Mouse (Mus musculus) left cerebral cortex, postnatal 14 days (tissue): Measurements from ENCODE around the gene Kcnj10. TPM values are rescaled to one million over a fixed set of nuclear protein-coding genes. Genes with fewer than 3 reads are reported as not detected.

ENCODE experiments used
- DNase-seq, 2 experiments: peaks; one replicate each; pipeline ENCODE4 v3.0.0; 2021 to 2022; ENCODE audit warnings: low spot score in 2 of 2, mixed read lengths in 1 of 2
- intact Hi-C: fragments of 180-260 bp; cut with DNase I; formaldehyde crosslinking; loops from one replicate; pipeline ENCODE4 v1.15.1; 2025
- total RNA-seq, 2 experiments: library from RNA; stranded (reverse); gene quantifications; 2 replicates each; pipeline ENCODE4 v1.2.3; 2021

Kcnj10 gene
- total RNA-seq, 2 experiments from 2014 or later, result 79.5 to 84.5 TPM

DNA sequence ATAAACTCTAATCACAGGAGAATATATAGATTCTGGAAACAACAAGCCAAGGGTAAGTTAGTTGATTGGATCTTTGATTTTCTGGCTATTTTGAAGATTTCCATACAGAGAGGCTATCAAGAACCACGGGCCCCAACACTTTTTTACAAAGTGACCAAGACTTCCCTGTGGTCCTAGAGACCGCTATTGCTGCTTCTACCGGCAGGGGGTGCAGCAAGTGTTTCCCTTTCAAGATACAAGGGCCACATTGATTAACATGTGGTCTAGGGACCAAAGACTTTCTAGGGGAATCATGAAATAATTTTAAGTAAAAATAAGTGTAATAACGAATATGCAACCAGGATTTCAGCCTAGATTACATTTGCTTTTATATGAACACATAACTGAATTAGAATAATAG, 69.8 kb downstream of the Kcnj10 start:
- DNase-seq, result peak; percentile 46 to 75
- intact Hi-C loops, result loop anchor here (2.0 kb wide), 1 partner anchor 988 kb away; no protein-coding TSS in a partner anchor

DNA sequence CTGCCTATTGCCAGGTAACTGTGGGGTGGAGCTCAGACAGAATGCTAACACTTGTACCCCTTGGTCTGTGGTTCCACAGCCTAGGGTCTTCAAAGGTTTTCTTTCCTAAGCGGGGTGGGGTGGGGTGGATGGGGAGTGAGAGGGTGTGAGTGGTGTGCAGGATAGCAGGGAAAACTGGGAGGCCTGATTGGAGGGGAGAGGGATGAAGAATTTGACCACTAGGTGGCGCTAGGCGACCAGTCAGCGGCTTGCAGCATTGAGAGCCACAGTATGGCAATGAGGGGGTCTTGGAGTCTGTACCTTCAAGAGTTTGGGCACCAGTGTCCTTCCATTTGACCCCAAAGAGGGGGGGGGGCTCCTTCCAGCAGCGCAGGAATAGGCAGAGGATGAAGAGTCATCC, 71.2 kb downstream of the Kcnj10 start:
- intact Hi-C loops, result loop anchor here (1.0 kb wide), 2 partner anchors 78 to 221 kb away; no protein-coding TSS in a partner anchor
- DNase-seq, result peak; percentile 85 to 91

DNA sequence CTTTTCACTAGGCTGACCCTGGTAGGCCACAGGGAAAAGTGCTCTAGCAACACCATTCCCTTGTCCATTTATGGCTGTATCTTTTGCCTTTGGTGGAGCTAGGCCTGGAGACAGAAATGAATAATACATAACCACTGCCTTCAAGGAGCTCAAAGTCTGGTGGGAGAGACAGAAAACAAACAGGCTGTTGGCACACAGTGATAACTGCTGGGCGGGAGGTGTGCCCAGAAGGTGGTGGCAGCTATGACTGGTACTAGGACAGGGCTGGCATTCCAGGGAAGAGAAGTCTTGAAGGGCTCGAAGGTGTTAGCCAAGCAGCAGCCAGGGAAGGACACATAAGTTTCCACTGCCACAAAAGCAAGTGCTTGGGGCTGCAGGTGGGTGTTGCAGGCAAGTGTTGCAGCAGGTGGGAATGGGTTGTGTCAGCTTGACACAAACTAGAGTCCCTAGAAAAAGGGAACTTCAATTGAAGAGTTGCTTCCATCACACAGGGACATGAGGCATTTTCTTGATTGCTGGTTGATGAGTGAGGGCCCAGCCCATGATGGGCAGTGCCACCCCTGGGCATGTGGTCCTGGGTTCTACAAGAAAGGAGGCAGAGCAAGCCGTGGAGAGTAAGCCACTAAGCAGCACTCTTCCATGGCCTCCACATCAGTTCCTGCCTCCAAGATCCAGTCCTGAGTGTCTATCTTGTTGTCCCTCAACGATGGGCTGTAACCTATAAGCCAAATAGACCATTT, 72.7 kb downstream of the Kcnj10 start:
- DNase-seq, result no peak
- intact Hi-C loops, result no loop called here

- intact Hi-C loops, result no loop called here
- no peak for DNase-seq
These were observed 73.2 kb downstream of the Kcnj10 start for GRCm38 (mm10) chr1:172414231-172414585.

- DNase-seq, result no peak
- intact Hi-C loops, result no loop called here
These were observed 74.1 kb downstream of the Kcnj10 start for GRCm38 (mm10) chr1:172415061-172415460.

GRCm38 (mm10) chr1:172418173-172418572, 77.2 kb downstream of the Kcnj10 start:
- intact Hi-C loops, result no loop called here
- DNase-seq, result no peak

- DNase-seq, result no peak
- intact Hi-C loops, result no loop called here
These were observed 77.6 kb downstream of the Kcnj10 start for GRCm38 (mm10) chr1:172418642-172419041.

GRCm38 (mm10) chr1:172420181-172420580, 79.2 kb downstream of the Kcnj10 start:
- intact Hi-C loops, result no loop called here
- no peak for DNase-seq

DNA sequence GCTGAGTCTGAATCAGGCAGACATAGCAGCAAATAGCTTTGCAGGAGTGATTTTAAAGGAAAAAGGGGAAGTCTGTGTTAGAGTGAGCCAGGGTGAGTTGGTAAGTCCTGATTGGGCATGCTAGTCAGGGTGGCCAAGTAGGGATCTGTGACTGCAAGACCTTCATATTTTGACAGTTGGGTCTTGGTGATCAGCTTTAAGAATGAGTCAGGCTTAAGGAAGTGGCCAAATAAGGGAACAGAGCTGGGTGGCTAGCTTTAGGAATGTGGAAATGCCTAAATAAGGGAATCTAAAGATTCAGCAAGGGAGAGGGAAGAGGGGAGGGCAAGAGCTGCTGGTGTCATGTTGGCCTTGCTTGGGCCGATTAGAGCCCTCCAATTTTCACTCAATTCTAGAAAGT, 82.4 kb downstream of the Kcnj10 start:
- intact Hi-C loops, result no loop called here
- no peak for DNase-seq

Other genes starting within 250 kb of the Kcnj10 start
- gene Pex19, start 214.5 kb upstream of the Kcnj10 start, total RNA-seq, result 100 to 1,000 TPM; 105 to 108 TPM
- 100 to 1,000 TPM; 101 to 109 TPM for gene Dcaf8, start 193.1 kb upstream of the Kcnj10 start, total RNA-seq
- 100 to 1,000 TPM; 377 to 379 TPM for gene Pea15a, start 134.4 kb upstream of the Kcnj10 start, total RNA-seq
- gene Casq1, start 121.3 kb upstream of the Kcnj10 start, total RNA-seq, result under 1 TPM in 1 of 2 experiments, not detected in 1; 0.55 TPM
- not detected for gene Atp1a4, start 82.8 kb upstream of the Kcnj10 start, total RNA-seq
- 100 to 1,000 TPM; 231 to 244 TPM for gene Igsf8, start 79.6 kb upstream of the Kcnj10 start, total RNA-seq
- 100 to 1,000 TPM; 571 to 592 TPM for gene Atp1a2, start 43.1 kb upstream of the Kcnj10 start, total RNA-seq
- 100 to 1,000 TPM; 119 to 130 TPM for gene Kcnj9, start 11.9 kb upstream of the Kcnj10 start, total RNA-seq
- gene Pigm, start 35.3 kb downstream of the Kcnj10 start, total RNA-seq, result 10 to 100 TPM in 1 of 2 experiments, 1 to 10 TPM in 1; 9.8 to 10.5 TPM
- gene Slamf9, start 134.1 kb downstream of the Kcnj10 start, total RNA-seq, result under 1 TPM; 0.53 to 0.93 TPM
- 10 to 100 TPM; 10.9 to 15.2 TPM for gene Igsf9, start 140.6 kb downstream of the Kcnj10 start, total RNA-seq
- gene Tagln2, start 158.8 kb downstream of the Kcnj10 start, total RNA-seq, result 10 to 100 TPM; 12.3 to 15.1 TPM
- gene Cfap45, start 179.6 kb downstream of the Kcnj10 start, total RNA-seq, result 1 to 10 TPM; 3.6 to 3.7 TPM
- under 1 TPM in 1 of 2 experiments, not detected in 1; 0.95 TPM for gene Vsig8, start 214.7 kb downstream of the Kcnj10 start, total RNA-seq
- not detected for gene Slamf8, start 249.4 kb downstream of the Kcnj10 start, total RNA-seq